Mouse (Mus musculus) kidney, postnatal 36 days (tissue): ENCODE measurements around the gene Bbip1.

Source experiments
- DNase-seq, 2 experiments: peaks; one replicate each; pipeline ENCODE4 v3.0.0; 2021 to 2022; ENCODE audit warnings: mixed read lengths in 2 of 2

Gene Bbip1

DNA sequence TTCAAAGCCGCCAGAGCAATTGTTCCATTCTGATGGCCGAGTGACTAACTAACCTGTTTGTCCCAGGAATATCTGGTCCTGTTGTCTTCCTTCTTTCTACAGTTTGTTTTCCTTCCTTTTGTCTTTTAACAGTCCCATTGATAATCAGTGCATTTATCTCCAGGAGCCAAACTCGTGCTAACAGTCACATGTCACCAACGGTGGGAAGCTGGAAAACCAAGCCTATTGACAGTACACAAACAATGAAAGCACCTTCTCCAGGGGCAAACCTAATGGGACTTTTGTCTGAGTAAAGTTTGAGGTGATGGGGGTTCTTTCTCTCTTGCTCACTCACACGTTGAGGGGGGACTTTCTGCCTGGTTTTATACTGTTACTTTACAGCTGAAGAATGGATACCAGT lies 54.2 kb downstream of the Bbip1 start:
- DNase-seq = no peak

- DNase-seq = no peak
Measured at GRCm38 (mm10) chr19:53889555-53889954, 54.9 kb downstream of the Bbip1 start.

- DNase-seq = no peak
Measured at GRCm38 (mm10) chr19:53888331-53888730, 56.1 kb downstream of the Bbip1 start.

GRCm38 (mm10) chr19:53887822-53888221 lies 56.6 kb downstream of the Bbip1 start:
- DNase-seq = no peak

GRCm38 (mm10) chr19:53886576-53887370 lies 57.7 kb downstream of the Bbip1 start:
- no peak for DNase-seq

DNA sequence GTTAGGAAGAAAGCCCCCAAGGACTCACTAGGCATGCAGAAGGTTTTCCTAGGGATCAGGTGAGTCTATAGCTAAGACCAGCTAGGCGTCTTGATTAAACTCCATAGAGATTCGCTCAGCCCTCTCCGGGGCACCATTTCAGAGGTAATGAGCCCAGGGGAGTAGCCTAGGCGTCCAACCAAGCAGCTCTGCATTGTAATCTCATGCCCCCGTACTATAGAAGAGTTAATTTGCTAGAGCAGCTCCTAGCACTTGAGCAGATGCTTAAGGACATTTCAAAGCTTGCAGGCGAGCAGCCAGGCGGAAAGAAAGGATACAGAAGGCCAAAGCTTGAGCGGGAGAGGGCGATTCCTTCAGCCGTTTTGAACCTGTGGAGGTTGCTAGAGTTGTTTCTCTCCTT lies 59.0 kb downstream of the Bbip1 start:
- peak; percentile 17 to 34 for DNase-seq

- no peak for DNase-seq
Measured at GRCm38 (mm10) chr19:53881786-53882185, 62.6 kb downstream of the Bbip1 start.

GRCm38 (mm10) chr19:53880460-53880859 lies 64.0 kb downstream of the Bbip1 start:
- DNase-seq = no peak
